Mouse (Mus musculus) midbrain, postnatal 0 days (tissue): Measurements from ENCODE around the gene Mc1r. TPM values are rescaled to one million over a fixed set of nuclear protein-coding genes. Genes with fewer than 3 reads are reported as not detected.

Experiments used
- ATAC-seq: fragments of 200-750 bp; cut with Nextera tagmentation; 2 replicates; pipeline ENCODE4 v1.8.0; 2017; ENCODE audit warnings: moderate number of reproducible peaks, mild to moderate bottlenecking, moderate TSS enrichment, moderate library complexity; ENCODE audit not compliant: low FRiP score
- DNase-seq: peaks from one replicate; pipeline ENCODE4 v3.0.0-alpha.2; 2015; ENCODE audit warnings: low spot score
- H3K27ac ChIP-seq: fragments of 300-500 bp; sonication (generic); 2 replicates; pipeline ENCODE4 v1.5.1; 2014; ENCODE audit warnings: low read depth, mild to moderate bottlenecking, low read length, mixed read lengths
- H3K27me3 ChIP-seq: fragments of 300-500 bp; sonication (generic); 2 replicates; pipeline ENCODE4 v1.6.1; 2014; ENCODE audit warnings: low read length, control low read depth, mixed read lengths; ENCODE audit not compliant: insufficient read depth
- H3K36me3 ChIP-seq: fragments of 300-500 bp; sonication (generic); 2 replicates; pipeline ENCODE4 v1.6.1; 2014; ENCODE audit warnings: low read length, control low read depth, mixed read lengths; ENCODE audit not compliant: insufficient read depth
- H3K4me1 ChIP-seq: fragments of 300-500 bp; sonication (generic); 2 replicates; pipeline ENCODE4 v1.6.1; 2014; ENCODE audit warnings: mild to moderate bottlenecking, control low read depth, antibody characterized with exemption, low read length, mixed read lengths; ENCODE audit not compliant: insufficient read depth
- H3K4me2 ChIP-seq: fragments of 300-500 bp; sonication (generic); 2 replicates; pipeline ENCODE4 v1.6.1; 2014; ENCODE audit warnings: low read depth, mild to moderate bottlenecking, low read length, mixed read lengths; ENCODE audit not compliant: poor library complexity, severe bottlenecking
- H3K4me3 ChIP-seq: fragments of 300-500 bp; sonication (generic); 2 replicates; pipeline ENCODE4 v1.5.1; 2014; ENCODE audit warnings: low read depth, mild to moderate bottlenecking, low read length, moderate library complexity
- H3K9ac ChIP-seq: fragments of 300-500 bp; sonication (generic); replicated peaks from 2 replicates; pipeline ENCODE4 v1.6.1; 2014; ENCODE audit warnings: mild to moderate bottlenecking, low read length, moderate library complexity, mixed read lengths; ENCODE audit not compliant: poor library complexity, severe bottlenecking
- H3K9me3 ChIP-seq: fragments of 300-500 bp; sonication (generic); 2 replicates; pipeline ENCODE4 v1.6.1; 2016; ENCODE audit warnings: low read length, control low read depth
- CTCF ChIP-seq: IDR thresholded peaks from 2 replicates; pipeline ENCODE4 v1.5.1; 2016; ENCODE audit warnings: antibody characterized with exemption, mild to moderate bottlenecking
- WGBS: fragments of 180-500 bp; shearing (Covaris S2); extraction: QIAGEN DNeasy Blood & Tissue Kit; methylation state at CpG from one replicate; pipeline ENCODE4 v1.1.7; 2014; 5-methylcytosine and 5-hydroxymethylcytosine counted together
- polyA plus RNA-seq: library from polyadenylated mRNA; unstranded; fragments of >200 nt; fragmentation: Nextera tagmentation; extraction: Ambion mirVana; gene quantifications from 2 replicates; pipeline ENCODE4 v1.2.1, GENCODE M21; 2015
- total RNA-seq: library from RNA; depleted of rRNA; stranded (reverse); fragments of >200 nt; gene quantifications from 2 replicates; pipeline ENCODE4 v1.2.3, GENCODE M21; 2014

Mc1r gene
- total and polyA plus RNA-seq, 2 experiments from 2014 or later, result 0.09 to 0.22 TPM

- H3K4me2 ChIP-seq, result no peak overlapping the region
- H3K4me1 ChIP-seq, result no peaks in the 10 kb centered on the region
- no peak overlapping the region for H3K9ac ChIP-seq
- no peak for TF ChIP-seq CTCF
- H3K36me3 ChIP-seq, result peaks cover 88% of the 10 kb centered on the region
- DNase-seq (no peak), ATAC-seq (0 out of 2 replicates have a peak, but pooled peaks have one; percentile 31)
- no peaks in the 10 kb centered on the region for H3K27me3 ChIP-seq
- H3K4me3 ChIP-seq, result no peak overlapping the region
- 94% methylated on average over 7 of the region's 7 CpGs for WGBS
- H3K9me3 ChIP-seq, result no peaks in the 10 kb centered on the region
- H3K27ac ChIP-seq, result no peak overlapping the region
Observed at GRCm38 (mm10) chr8:123389026-123389425, 17.9 kb upstream of the Mc1r start.

- Histone ChIP-seq H3K9me3 (no peaks in the 10 kb centered on the region), H3K27ac (no peak overlapping the region), H3K4me2 (no peak overlapping the region), H3K9ac (no peak overlapping the region), H3K4me3 (no peak overlapping the region), H3K4me1 (no peaks in the 10 kb centered on the region), H3K27me3 (no peaks in the 10 kb centered on the region), H3K36me3 (peaks cover 90% of the 10 kb centered on the region)
- DNase-seq (no peak), ATAC-seq (no peak)
- TF ChIP-seq CTCF, result no peak
- 95% methylated on average over 13 of the region's 13 CpGs for WGBS
Observed at GRCm38 (mm10) chr8:123398308-123398707, 8.6 kb upstream of the Mc1r start.

- no peak for DNase-seq
- WGBS, result 90% methylated on average over 9 of the region's 9 CpGs
Observed at GRCm38 (mm10) chr8:123401936-123402335, 5.0 kb upstream of the Mc1r start.

GRCm38 (mm10) chr8:123402730-123403326 is 4.1 kb upstream of the Mc1r start:
- Histone ChIP-seq H3K4me1 (no peaks in the 10 kb centered on the region; the same call in 1 of the 2 replicates), H3K4me2 (no peak overlapping the region), H3K9ac (no peak overlapping the region), H3K9me3 (no peaks in the 10 kb centered on the region), H3K27ac (no peak overlapping the region), H3K36me3 (peaks cover 51% of the 10 kb centered on the region), H3K4me3 (no peak overlapping the region), H3K27me3 (no peaks in the 10 kb centered on the region)
- ATAC-seq (no peak), DNase-seq (no peak)
- WGBS, result 97% methylated on average over 9 of the region's 9 CpGs
- no peak for TF ChIP-seq CTCF

More at GRCm38 (mm10) chr8:123401936-123402335, 5.0 kb upstream of the Mc1r start:
- Histone ChIP-seq H3K27ac (no peak overlapping the region), H3K4me1 (no peaks in the 10 kb centered on the region; the same call in 1 of the 2 replicates), H3K9me3 (no peaks in the 10 kb centered on the region), H3K36me3 (peaks cover 59% of the 10 kb centered on the region), H3K27me3 (no peaks in the 10 kb centered on the region), H3K9ac (no peak overlapping the region), H3K4me2 (no peak overlapping the region), H3K4me3 (no peak overlapping the region)
- no peak for ATAC-seq
- no peak for TF ChIP-seq CTCF

GRCm38 (mm10) chr8:123404521-123404920 is 2.4 kb upstream of the Mc1r start:
- Histone ChIP-seq H3K4me2 (no peak overlapping the region), H3K27me3 (no peaks in the 10 kb centered on the region), H3K27ac (no peak overlapping the region), H3K9ac (no peak overlapping the region), H3K9me3 (no peaks in the 10 kb centered on the region), H3K36me3 (peaks cover 34% of the 10 kb centered on the region), H3K4me3 (no peak overlapping the region), H3K4me1 (peaks cover 9% of the 10 kb centered on the region)
- 26% methylated on average over 8 of the region's 8 CpGs for WGBS
- no peak for TF ChIP-seq CTCF
- DNase-seq (no peak), ATAC-seq (no peak)

- Histone ChIP-seq H3K27ac (no peak overlapping the region), H3K9me3 (no peaks in the 10 kb centered on the region), H3K36me3 (peaks cover 6% of the 10 kb centered on the region; the same call in 1 of the 2 replicates), H3K4me2 (no peak overlapping the region), H3K27me3 (no peaks in the 10 kb centered on the region), H3K4me3 (no peak overlapping the region), H3K9ac (no peak overlapping the region), H3K4me1 (peaks cover 14% of the 10 kb centered on the region)
- no peak for ATAC-seq
- WGBS, result 94% methylated on average over 13 of the region's 13 CpGs
- no peak for DNase-seq
- no peak for TF ChIP-seq CTCF
Observed at GRCm38 (mm10) chr8:123407612-123408011, 705 bp downstream of the Mc1r start.
